Mouse (Mus musculus) hindbrain, embryonic 15.5 days (tissue): Measurements from ENCODE around the gene Mycl. TPM values are rescaled to one million over a fixed set of nuclear protein-coding genes. Genes with fewer than 3 reads are reported as not detected.

Source experiments
- ATAC-seq: fragments of 200-750 bp; cut with Nextera tagmentation; 2 replicates; pipeline ENCODE4 v1.8.0; 2017; ENCODE audit warnings: low read depth, moderate number of reproducible peaks, moderate TSS enrichment; ENCODE audit not compliant: low FRiP score
- H3K27ac ChIP-seq: fragments of 300-500 bp; sonication (generic); replicated peaks from 2 replicates; pipeline ENCODE4 v1.5.1; 2015; ENCODE audit warnings: mild to moderate bottlenecking, inconsistent platforms
- H3K27me3 ChIP-seq: fragments of 300-500 bp; sonication (generic); 2 replicates; pipeline ENCODE4 v1.6.1; 2015; ENCODE audit warnings: control low read depth, inconsistent platforms
- H3K36me3 ChIP-seq: fragments of 300-500 bp; sonication (generic); 2 replicates; pipeline ENCODE4 v1.6.1; 2015; ENCODE audit warnings: control low read depth, inconsistent platforms
- H3K4me1 ChIP-seq: fragments of 300-500 bp; sonication (generic); replicated peaks from 2 replicates; pipeline ENCODE4 v1.6.1; 2015; ENCODE audit warnings: control low read depth, inconsistent platforms
- H3K4me2 ChIP-seq: fragments of 300-500 bp; sonication (generic); 2 replicates; pipeline ENCODE4 v1.6.1; 2015; ENCODE audit warnings: moderate library complexity, mild to moderate bottlenecking, inconsistent platforms
- H3K4me3 ChIP-seq: fragments of 300-500 bp; sonication (generic); 2 replicates; pipeline ENCODE4 v1.5.1; 2015; ENCODE audit warnings: mild to moderate bottlenecking, inconsistent platforms
- H3K9ac ChIP-seq: fragments of 300-500 bp; sonication (generic); 2 replicates; pipeline ENCODE4 v1.6.1; 2015; ENCODE audit warnings: inconsistent platforms
- H3K9me3 ChIP-seq: fragments of 300-500 bp; sonication (generic); 2 replicates; pipeline ENCODE4 v1.6.1; 2016; ENCODE audit warnings: control low read depth, inconsistent platforms
- WGBS: fragments of 180-500 bp; shearing (Covaris S2); methylation state at CpG from one replicate; pipeline ENCODE4 v1.1.7; 2015; 5-methylcytosine and 5-hydroxymethylcytosine counted together
- polyA plus RNA-seq: library from polyadenylated mRNA; unstranded; fragments of >200 nt; fragmentation: Nextera tagmentation; extraction: Ambion mirVana; gene quantifications from 2 replicates; pipeline ENCODE4 v1.2.1, GENCODE M21; 2015

Mycl gene
- polyA plus RNA-seq, 1 experiment from 2014 or later = 66.3 TPM

DNA sequence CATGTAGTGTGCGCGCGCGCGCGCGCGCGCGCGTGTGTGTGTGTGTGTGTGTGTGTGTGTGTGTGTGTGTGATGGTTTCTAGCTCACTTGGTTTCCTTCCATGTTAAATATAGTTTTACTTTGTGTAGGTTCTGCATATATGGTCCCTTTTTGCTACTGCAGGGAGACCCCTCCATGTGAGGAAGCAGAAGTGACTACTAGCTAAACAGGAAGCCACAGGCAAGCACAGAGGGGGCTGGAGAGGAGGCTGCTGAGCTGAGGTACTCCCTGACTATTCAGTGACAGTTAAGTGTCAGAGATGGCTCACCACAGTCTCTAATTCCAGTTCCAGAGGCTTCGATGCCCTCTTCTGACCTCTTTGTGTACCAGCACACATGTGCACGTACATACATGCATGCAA is 30.7 kb downstream of the Mycl start:
- no peaks in the 10 kb centered on the region for H3K27me3 ChIP-seq

GRCm38 (mm10) chr4:123026597-123026996 is 31.1 kb downstream of the Mycl start:
- ATAC-seq = no peak
- Histone ChIP-seq H3K9ac (no peak overlapping the region), H3K27me3 (no peaks in the 10 kb centered on the region), H3K4me1 (0 out of 2 replicates have a peak, but pooled peaks cover 5% of the 10 kb centered on the region), H3K27ac (no peak overlapping the region), H3K36me3 (peaks cover 15% of the 10 kb centered on the region; the same call in 1 of the 2 replicates), H3K4me2 (no peak overlapping the region), H3K4me3 (no peak overlapping the region), H3K9me3 (no peaks in the 10 kb centered on the region)
- WGBS = 81% methylated on average over 4 of the region's 4 CpGs

More for the DNA sequence above, 30.7 kb downstream of the Mycl start:
- Histone ChIP-seq H3K4me2 (no peak overlapping the region), H3K4me1 (0 out of 2 replicates have a peak, but pooled peaks cover 5% of the 10 kb centered on the region), H3K4me3 (no peak overlapping the region), H3K27ac (no peak overlapping the region), H3K9me3 (no peaks in the 10 kb centered on the region), H3K36me3 (peaks cover 11% of the 10 kb centered on the region; the same call in 1 of the 2 replicates), H3K9ac (no peak overlapping the region)
- no peak for ATAC-seq
- 94% methylated on average over 13 of the region's 13 CpGs for WGBS

- Histone ChIP-seq H3K4me2 (no peak overlapping the region), H3K27ac (no peak overlapping the region), H3K4me1 (no peaks in the 10 kb centered on the region), H3K36me3 (peaks cover 22% of the 10 kb centered on the region), H3K4me3 (no peak overlapping the region), H3K9me3 (no peaks in the 10 kb centered on the region), H3K9ac (no peak overlapping the region), H3K27me3 (no peaks in the 10 kb centered on the region)
- 93% methylated on average over 2 of the region's 2 CpGs for WGBS
- no peak for ATAC-seq
Observed at GRCm38 (mm10) chr4:123034841-123035240, 39.4 kb downstream of the Mycl start.

- no peak overlapping the region for H3K4me2 ChIP-seq
- no peaks in the 10 kb centered on the region for H3K27me3 ChIP-seq
- peaks cover 26% of the 10 kb centered on the region for H3K36me3 ChIP-seq
- H3K4me3 ChIP-seq = no peak overlapping the region
- no peak for ATAC-seq
- H3K9me3 ChIP-seq = no peaks in the 10 kb centered on the region
- H3K9ac ChIP-seq = no peak overlapping the region
- no peaks in the 10 kb centered on the region for H3K4me1 ChIP-seq
- H3K27ac ChIP-seq = no peak overlapping the region
- 92% methylated on average over 2 of the region's 2 CpGs for WGBS
Observed at GRCm38 (mm10) chr4:123035636-123036035, 40.2 kb downstream of the Mycl start.

DNA sequence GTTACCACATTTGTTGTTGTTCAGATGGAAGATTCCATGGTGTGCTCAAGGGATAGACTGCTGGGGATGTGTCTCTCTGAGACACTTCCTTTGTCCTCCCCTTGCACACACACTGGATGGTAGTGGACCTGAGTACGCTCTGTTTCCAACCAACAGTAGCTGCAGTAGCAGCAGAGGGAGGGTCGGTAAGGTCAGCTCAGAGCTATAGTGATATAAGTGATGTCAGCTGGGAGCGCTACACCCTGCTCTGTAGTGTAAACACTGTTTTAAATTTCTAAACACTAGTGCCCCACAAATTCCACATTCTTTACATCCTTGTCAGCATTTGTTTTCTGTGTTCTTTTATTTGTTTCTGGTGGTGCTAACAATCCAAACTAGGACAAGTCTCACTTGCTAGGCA is 41.3 kb downstream of the Mycl start:
- Histone ChIP-seq H3K9me3 (no peaks in the 10 kb centered on the region), H3K36me3 (peaks cover 24% of the 10 kb centered on the region), H3K27me3 (no peaks in the 10 kb centered on the region), H3K4me1 (no peaks in the 10 kb centered on the region), H3K27ac (no peak overlapping the region), H3K4me3 (no peak overlapping the region), H3K9ac (no peak overlapping the region), H3K4me2 (no peak overlapping the region)
- no peak for ATAC-seq
- WGBS = 76% methylated on average over 3 of the region's 3 CpGs

GRCm38 (mm10) chr4:123041131-123041530 is 45.7 kb downstream of the Mycl start:
- Histone ChIP-seq H3K36me3 (peaks cover 31% of the 10 kb centered on the region), H3K27me3 (no peaks in the 10 kb centered on the region), H3K27ac (no peak overlapping the region), H3K4me2 (no peak overlapping the region), H3K9ac (no peak overlapping the region), H3K4me1 (peaks cover 2% of the 10 kb centered on the region; the same call in 1 of the 2 replicates), H3K9me3 (no peaks in the 10 kb centered on the region), H3K4me3 (no peak overlapping the region)
- no peak for ATAC-seq
- WGBS = 93% methylated on average over 6 of the region's 6 CpGs

DNA sequence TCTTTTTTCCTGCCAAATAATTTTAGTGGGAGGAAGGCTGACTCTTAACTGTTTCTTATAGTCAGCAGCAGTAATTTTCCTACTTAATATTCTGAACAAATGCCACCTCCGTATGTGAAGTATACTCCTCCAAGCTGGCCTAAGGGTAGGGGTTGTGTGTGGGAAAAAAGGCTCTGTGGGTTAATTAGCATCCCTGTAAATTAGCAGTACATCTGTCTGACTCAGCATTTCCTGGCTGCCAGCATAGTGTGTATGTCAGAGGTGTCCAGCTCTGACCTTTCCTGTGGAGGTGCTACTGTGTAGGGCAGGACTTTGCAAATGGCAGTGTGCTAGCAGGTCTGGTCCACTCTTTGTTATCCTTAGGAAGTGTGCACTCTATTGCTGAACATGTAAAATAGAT is 48.4 kb downstream of the Mycl start:
- no peak for ATAC-seq
- no peak overlapping the region for H3K9ac ChIP-seq
- no peak overlapping the region for H3K4me2 ChIP-seq
- no peaks in the 10 kb centered on the region for H3K9me3 ChIP-seq
- no peak overlapping the region for H3K27ac ChIP-seq
- H3K4me1 ChIP-seq = peaks cover 2% of the 10 kb centered on the region; the same call in 1 of the 2 replicates
- H3K4me3 ChIP-seq = no peak overlapping the region
- peaks cover 40% of the 10 kb centered on the region for H3K36me3 ChIP-seq
- H3K27me3 ChIP-seq = no peaks in the 10 kb centered on the region
- 38% methylated on average over 1 of the region's 1 CpGs for WGBS

GRCm38 (mm10) chr4:123044842-123045241 is 49.4 kb downstream of the Mycl start:
- Histone ChIP-seq H3K4me3 (no peak overlapping the region), H3K36me3 (peaks cover 39% of the 10 kb centered on the region), H3K27me3 (no peaks in the 10 kb centered on the region), H3K9ac (no peak overlapping the region), H3K4me2 (no peak overlapping the region), H3K4me1 (peaks cover 2% of the 10 kb centered on the region; the same call in 1 of the 2 replicates), H3K27ac (no peak overlapping the region), H3K9me3 (no peaks in the 10 kb centered on the region)
- 89% methylated on average over 4 of the region's 4 CpGs for WGBS
- ATAC-seq = no peak

GRCm38 (mm10) chr4:123046300-123046699 is 50.8 kb downstream of the Mycl start:
- no peaks in the 10 kb centered on the region for H3K9me3 ChIP-seq

GRCm38 (mm10) chr4:123050681-123051211 is 55.3 kb downstream of the Mycl start:
- no peaks in the 10 kb centered on the region for H3K27me3 ChIP-seq
- WGBS = 32% methylated on average over 5 of the region's 5 CpGs
- peak overlapping the region; percentile 58; the same call in 1 of the 2 replicates for H3K27ac ChIP-seq
- peaks cover 49% of the 10 kb centered on the region for H3K36me3 ChIP-seq
- ATAC-seq = peak; percentile 85
- no peaks in the 10 kb centered on the region for H3K9me3 ChIP-seq
- no peak overlapping the region for H3K4me2 ChIP-seq
- no peak overlapping the region for H3K4me3 ChIP-seq
- peaks cover 28% of the 10 kb centered on the region for H3K4me1 ChIP-seq
- H3K9ac ChIP-seq = no peak overlapping the region

More at GRCm38 (mm10) chr4:123046300-123046699, 50.8 kb downstream of the Mycl start:
- no peak for ATAC-seq
- no peak overlapping the region; the same call in 1 of the 2 replicates for H3K27ac ChIP-seq
- H3K27me3 ChIP-seq = no peaks in the 10 kb centered on the region
- peaks cover 14% of the 10 kb centered on the region for H3K4me1 ChIP-seq
- no peak overlapping the region for H3K9ac ChIP-seq
- no peak overlapping the region for H3K4me2 ChIP-seq
- peaks cover 36% of the 10 kb centered on the region for H3K36me3 ChIP-seq
- no peak overlapping the region for H3K4me3 ChIP-seq
- 75% methylated on average over 3 of the region's 3 CpGs for WGBS

Other genes starting within 250 kb of the Mycl start
- gene Ppt1, start 159.4 kb upstream of the Mycl start, polyA plus RNA-seq = 88.8 and 93.6 TPM in 2 replicates
- gene Cap1, start 109.6 kb upstream of the Mycl start, polyA plus RNA-seq = 67.8 and 72.8 TPM in 2 replicates
- 28.8 and 32.3 TPM in 2 replicates for gene Mfsd2a, start 34.5 kb upstream of the Mycl start, polyA plus RNA-seq
- gene Trit1, start 20.9 kb downstream of the Mycl start, polyA plus RNA-seq = 21.6 and 21.7 TPM in 2 replicates
- 0.34 and 0.71 TPM in 2 replicates for gene Bmp8b, start 109.5 kb downstream of the Mycl start, polyA plus RNA-seq
- gene Oxct2b, start 120.6 kb downstream of the Mycl start, polyA plus RNA-seq = 0.37 and 0.64 TPM in 2 replicates
- 57.2 TPM in 2 replicates for gene Ppie, start 144.3 kb downstream of the Mycl start, polyA plus RNA-seq
- gene Hpcal4, start 187.6 kb downstream of the Mycl start, polyA plus RNA-seq = 40.1 and 44.3 TPM in 2 replicates
- gene Nt5c1a, start 205.9 kb downstream of the Mycl start, polyA plus RNA-seq = 0.16 and 0.30 TPM in 2 replicates
- 6.4 and 6.5 TPM in 2 replicates for gene Heyl, start 237.9 kb downstream of the Mycl start, polyA plus RNA-seq